Mouse (Mus musculus) urinary bladder, postnatal 14 days (tissue): ENCODE results near the gene Bmp4.

Experiments
- DNase-seq: peaks from one replicate; pipeline ENCODE4 v3.0.0; 2021; ENCODE audit warnings: low spot score

Gene Bmp4

DNA sequence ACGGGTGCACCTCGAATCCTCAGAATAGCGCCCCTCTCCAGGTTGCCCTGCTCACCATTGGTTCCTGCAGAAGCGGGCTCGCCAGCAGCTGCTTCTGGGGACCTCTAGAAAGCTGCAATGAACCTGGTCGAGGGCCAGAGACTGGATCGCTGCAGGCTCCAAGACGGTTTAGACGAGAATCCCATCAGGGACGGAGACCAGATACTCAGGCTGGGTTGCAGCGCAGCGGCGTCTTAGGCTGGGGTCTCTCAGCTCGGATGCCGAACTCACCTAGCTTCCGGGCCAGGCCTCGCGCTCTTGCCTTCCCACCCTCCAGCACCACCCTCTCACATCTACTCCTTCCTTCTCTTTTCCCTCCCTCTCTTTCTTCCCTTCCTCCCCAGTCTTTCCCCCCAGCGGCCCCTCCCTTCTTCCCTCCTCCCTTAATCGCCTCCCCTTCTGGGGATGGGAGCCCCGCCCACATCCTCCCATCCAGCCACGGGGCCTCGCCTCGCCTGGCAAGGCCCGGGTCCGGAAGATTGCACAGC, at the start of gene Bmp4:
TSS of gene Bmp4 (minus strand) at position 421 of the 527 bp plus-strand sequence.
- peak; percentile 78 for DNase-seq

- no peak for DNase-seq
These were observed 49.1 kb upstream of the Bmp4 start for GRCm38 (mm10) chr14:46439461-46440048.

- DNase-seq: no peak
These were observed 46.1 kb upstream of the Bmp4 start for GRCm38 (mm10) chr14:46436471-46437090.

GRCm38 (mm10) chr14:46430231-46430630, 39.8 kb upstream of the Bmp4 start:
- no peak for DNase-seq

DNA sequence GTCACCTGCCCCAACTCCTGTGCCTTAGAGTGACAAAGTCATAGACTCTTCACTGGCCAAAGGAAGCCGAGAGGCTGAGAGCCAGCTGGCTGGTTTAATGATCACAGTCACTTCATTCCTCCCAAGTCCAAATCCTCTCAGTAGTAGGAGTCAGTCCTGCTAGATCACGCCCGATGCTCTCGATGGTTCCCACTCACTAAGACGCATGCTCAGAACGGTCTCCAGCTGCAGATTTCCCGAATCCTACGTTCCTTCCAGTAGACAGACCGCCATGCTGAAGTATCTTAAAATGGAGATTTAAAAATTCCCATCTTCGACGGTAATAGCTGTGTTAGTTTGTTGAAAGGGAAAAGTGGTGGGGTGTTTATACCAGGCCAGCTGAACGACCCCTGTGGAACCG, 36.8 kb upstream of the Bmp4 start:
- DNase-seq: no peak

DNA sequence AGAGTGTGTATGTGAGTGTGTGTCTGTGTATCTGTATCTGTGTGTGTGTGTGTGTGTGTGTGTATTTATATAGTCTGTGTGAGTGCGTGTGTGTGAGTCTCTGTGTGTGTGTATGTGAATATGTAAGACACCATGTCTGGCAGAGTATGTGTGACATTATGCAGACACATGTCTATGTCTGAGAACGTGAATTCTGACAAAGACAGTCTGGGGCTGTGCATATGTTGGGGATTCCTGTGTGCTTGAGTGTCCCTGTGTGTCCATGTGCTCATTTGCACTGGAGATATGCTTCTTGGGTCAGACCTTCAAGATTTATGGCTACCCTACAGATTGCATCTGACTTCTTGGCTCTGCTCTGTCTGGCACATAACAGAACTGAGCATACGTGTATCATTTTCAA, 31.4 kb upstream of the Bmp4 start:
- no peak for DNase-seq

GRCm38 (mm10) chr14:46419269-46419668, 28.8 kb upstream of the Bmp4 start:
- no peak for DNase-seq

GRCm38 (mm10) chr14:46418371-46419097, 28.1 kb upstream of the Bmp4 start:
- no peak for DNase-seq

GRCm38 (mm10) chr14:46412497-46413000, 22.1 kb upstream of the Bmp4 start:
- no peak for DNase-seq

GRCm38 (mm10) chr14:46410557-46411120, 20.2 kb upstream of the Bmp4 start:
- DNase-seq: no peak

GRCm38 (mm10) chr14:46409016-46409415, 18.5 kb upstream of the Bmp4 start:
- no peak for DNase-seq

GRCm38 (mm10) chr14:46408319-46408718, 17.9 kb upstream of the Bmp4 start:
- DNase-seq: no peak

- DNase-seq: no peak
These were observed 9.5 kb upstream of the Bmp4 start for GRCm38 (mm10) chr14:46399925-46400324.

DNA sequence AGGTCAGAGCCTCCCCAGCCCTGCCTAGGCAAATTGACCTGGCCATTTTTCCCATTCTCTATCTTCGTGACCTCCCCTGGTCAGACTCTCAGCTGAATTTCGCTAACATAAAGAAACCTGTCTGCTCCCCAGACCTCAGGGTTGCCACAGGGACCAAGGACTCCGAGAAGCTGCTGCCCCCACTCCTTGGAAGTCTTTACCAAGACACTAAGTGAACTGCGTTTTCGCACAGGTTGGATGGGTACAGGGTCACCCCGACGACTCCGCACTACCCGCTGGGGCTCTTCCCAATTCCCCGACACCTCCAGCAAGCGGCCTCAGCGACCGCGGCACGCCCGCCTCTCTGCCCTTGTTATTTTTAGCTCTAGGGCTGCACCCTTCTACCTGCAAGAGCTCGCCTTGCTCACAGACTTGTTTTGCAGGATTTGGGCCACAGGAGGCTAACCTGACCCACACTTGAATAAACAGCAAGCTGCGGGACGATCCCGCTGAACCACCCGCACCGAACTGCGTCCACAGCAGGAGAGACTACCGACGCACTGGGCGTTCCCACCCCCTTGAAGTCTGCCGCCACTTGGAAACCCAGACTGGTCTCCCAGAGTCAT, 7.7 kb upstream of the Bmp4 start:
- peak; percentile 72 for DNase-seq

DNA sequence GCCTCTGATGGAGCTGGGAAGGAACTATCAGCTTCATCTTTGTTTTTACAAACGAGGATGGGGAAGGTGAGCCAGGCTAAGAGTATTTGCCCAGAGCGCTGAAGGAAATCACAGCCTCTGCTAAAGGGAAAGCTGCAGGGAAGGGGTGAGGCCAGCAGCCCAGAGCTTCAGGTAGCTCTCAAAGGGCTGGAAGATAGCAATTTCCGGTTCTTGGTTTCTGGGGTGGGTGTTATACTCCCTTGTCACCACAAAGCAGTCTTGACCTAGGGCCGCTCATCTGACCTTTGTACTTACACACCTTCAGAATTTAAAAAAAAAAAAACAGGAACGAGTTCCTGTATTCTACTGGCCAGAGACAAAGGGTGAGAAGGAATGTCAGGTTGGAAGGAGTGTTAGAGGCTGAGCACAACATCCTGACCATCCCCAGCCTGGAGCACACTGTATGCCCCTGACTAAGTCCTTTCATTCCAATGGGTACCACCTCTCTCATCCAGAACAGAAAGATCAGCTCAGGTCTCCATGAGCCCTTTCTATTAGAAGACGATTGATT, 1.2 kb upstream of the Bmp4 start:
- no peak for DNase-seq

- no peak for DNase-seq
These were observed 826 bp downstream of the Bmp4 start for GRCm38 (mm10) chr14:46389438-46390248.

- no peak for DNase-seq
These were observed 1.8 kb downstream of the Bmp4 start for GRCm38 (mm10) chr14:46388636-46389035.

- peak; percentile 57 for DNase-seq
These were observed 2.5 kb downstream of the Bmp4 start for GRCm38 (mm10) chr14:46387821-46388481.

DNA sequence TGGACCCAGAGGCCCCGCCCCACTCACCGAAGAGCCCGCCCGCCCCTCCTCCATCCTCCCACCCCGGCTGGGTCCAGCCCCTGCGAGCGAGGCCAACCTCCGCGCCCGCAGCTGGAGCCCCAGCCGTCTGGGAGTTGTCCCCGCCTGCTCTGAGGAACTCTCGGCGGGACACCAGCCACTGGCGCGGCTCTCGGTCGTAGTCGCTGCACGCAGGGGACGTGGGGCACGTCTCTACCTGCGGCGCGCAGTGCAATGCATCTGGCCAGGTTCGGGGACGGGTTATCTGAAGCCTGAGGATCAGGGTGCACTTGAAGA, 3.2 kb downstream of the Bmp4 start:
- DNase-seq: peak; percentile 90

DNA sequence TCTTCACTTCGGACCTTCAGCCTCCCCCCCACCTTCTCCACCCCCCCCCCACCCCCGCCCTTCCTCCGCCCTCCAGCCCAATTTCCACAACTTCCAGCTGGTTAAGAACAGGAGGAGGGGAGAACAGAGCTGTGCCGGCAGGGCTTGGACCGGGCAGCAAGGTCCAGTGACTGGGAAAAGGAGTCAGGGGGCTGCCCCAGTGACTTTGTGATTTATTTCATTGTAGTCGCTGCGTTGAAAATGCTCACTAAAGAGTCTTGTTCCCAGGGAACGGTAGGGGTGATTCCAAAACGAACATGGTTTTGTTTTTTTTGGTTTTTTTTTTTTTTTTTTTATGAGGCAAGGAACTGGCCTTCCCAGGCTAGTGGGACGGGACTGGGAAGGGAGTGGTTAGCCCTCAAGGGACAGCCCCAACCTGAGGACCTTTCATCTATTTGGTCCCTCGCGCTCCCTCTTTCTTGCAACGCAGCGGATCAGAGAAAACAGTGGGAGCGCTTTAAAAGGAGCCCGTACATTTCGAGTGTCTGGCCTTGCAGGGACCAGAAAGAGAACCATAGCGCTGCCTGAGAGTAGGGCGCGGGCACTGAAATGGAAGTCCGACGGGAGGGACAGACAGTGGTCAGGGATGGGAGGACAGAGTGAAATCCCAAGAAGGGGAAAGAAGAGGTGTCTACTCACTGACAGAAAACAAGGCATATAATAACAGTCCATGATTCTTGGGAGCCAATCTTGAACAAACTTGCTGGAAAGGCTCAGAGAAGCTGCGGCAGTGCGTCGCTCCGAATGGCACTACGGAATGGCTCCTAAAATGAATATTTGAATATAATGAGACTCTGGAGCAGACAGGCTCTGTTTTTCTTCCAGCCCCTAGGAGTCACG, 3.8 kb downstream of the Bmp4 start:
- no peak for DNase-seq
